Mouse (Mus musculus) brain, embryonic 14.5 days (tissue): Measurements from ENCODE around the gene Slc22a20.

Experiments used
- CTCF ChIP-seq: fragments of 200-500 bp; IDR thresholded peaks from 2 replicates; pipeline ENCODE4 v1.5.1; 2012; ENCODE audit warnings: inconsistent platforms, mild to moderate bottlenecking, moderate library complexity, borderline replicate concordance; ENCODE audit not compliant: insufficient read depth, insufficient read length; ENCODE audit errors: extremely low read depth
- POLR2A ChIP-seq: fragments of 200-500 bp; IDR thresholded peaks from 2 replicates; pipeline ENCODE4 v1.6.1; 2012; ENCODE audit warnings: mild to moderate bottlenecking, inconsistent platforms, borderline replicate concordance; ENCODE audit not compliant: poor library complexity, insufficient read depth, insufficient read length, severe bottlenecking; ENCODE audit errors: extremely low read depth

- TF ChIP-seq CTCF (no peak), POLR2A (no peak)
Measured at GRCm38 (mm10) chr19:6023930-6024329, 38.0 kb upstream of the Slc22a20 start.
